Mouse (Mus musculus) G1E-ER4 (cell line): ENCODE results near the gene Atp6v1g3. TPM values are rescaled to one million over a fixed set of nuclear protein-coding genes. Genes with fewer than 3 reads are reported as not detected.

Experiments
- GATA1 ChIP-seq: IDR thresholded peaks from one replicate; pipeline ENCODE4 v1.8.0; 2012; ENCODE audit warnings: low read length, inconsistent platforms
- polyA plus RNA-seq: library from polyadenylated mRNA; stranded (reverse); fragments of >175 nt; gene quantifications from 2 replicates; pipeline ENCODE4 v1.2.3, GENCODE M21; 2012

Gene Atp6v1g3
- polyA plus RNA-seq, 1 experiment, result not detected

DNA sequence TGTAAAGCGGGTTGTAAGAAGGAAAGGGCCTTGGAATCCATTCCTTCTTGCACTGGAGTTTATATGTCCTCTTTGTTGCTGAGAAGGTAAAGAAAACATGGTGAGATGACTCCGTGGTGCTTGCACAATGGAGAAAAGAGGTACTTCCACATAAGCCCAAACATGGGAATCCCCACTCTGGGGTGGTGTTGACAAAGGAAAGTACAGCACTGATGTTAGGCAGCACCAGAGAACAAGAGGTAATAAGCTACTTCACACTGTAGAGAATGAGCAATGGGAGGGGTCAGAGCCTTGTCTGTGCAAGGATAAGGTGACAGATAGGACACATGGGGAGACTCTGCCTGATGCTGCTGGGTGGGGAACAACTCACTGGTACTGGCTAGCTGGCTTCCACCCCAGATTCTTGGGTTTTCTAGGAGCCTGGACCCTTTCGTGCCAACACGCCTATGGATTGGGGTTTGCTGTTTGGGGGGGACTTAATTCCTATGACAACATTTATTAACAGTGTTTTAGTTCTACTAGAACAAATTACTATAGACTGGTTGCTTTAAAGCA, 49.6 kb downstream of the Atp6v1g3 start:
- TF ChIP-seq GATA1, result no peak

DNA sequence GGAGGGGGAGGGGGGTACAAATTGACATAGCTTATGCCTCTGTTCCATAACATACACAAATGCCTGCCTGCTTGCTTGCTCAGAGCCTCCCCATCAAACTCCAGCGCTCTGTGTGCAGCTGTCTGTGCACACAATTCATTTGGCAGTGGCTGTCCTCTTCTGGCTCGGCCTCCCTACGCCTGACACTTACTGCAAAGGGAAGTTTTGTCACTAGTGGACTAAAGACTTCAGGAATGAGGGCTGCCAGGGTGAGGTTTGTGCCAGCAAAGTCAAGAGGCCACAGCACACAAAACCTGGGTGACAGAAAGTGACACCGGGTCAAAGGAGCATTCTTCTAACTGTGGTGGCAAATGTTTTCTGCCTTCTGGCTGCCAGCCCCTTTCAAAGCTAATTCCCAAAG, 52.6 kb downstream of the Atp6v1g3 start:
- no peak for TF ChIP-seq GATA1

DNA sequence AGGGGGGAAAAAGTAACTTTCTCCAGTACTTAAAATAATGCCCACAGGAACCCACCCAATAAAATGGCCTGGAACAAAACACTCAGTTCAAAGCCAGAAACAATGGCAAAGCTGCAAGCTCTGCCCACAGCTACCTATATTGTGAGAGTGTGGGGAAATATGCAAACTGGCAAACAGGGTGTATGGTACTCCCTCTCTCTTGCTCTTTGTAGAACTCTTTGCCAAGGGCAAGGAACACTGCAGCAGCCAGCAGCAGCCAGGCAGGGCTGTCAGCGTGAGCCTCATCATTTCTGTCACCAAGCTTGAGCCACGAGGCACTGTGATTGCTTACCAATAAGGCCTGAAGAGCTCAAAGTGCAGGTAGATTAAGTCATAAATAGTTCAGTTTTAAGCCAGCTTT, 53.0 kb downstream of the Atp6v1g3 start:
- no peak for TF ChIP-seq GATA1

DNA sequence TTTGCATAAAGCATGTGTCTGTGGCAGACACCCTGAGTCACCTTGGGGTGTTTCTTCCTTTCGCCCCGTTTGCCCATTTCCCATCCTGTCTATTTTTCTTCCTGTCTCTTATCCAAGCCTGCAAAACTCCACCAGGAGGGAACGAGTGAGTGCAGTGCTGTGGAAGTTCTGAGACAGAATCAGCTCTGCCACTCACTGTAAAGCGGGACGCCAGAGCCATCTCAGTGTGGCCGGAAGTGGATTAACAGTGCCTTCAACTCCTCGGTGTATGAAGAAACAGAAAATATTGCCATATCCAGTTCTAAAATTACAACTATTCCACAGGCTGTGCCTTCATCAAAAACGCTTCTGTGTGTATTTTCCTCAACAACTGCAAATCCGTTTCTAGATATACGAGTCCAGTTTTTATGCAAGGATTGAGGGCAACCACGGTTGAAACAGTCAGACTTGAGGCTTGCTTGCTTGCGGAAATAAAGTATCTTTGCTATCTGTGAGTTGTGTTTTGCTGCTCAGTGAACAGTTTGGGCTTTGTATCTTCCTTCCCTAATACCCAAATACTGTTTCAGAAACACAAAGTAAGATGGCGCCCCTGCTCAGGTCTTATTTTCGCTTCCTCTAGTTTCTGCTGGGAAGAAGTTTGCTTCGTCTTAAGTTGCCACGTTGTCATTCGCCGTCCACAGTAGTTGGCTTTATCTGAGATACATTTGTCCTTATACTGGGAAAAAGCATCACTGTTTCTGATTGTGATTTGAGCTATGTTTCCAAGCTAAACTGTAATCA, 54.1 kb downstream of the Atp6v1g3 start:
- TF ChIP-seq GATA1, result no peak

DNA sequence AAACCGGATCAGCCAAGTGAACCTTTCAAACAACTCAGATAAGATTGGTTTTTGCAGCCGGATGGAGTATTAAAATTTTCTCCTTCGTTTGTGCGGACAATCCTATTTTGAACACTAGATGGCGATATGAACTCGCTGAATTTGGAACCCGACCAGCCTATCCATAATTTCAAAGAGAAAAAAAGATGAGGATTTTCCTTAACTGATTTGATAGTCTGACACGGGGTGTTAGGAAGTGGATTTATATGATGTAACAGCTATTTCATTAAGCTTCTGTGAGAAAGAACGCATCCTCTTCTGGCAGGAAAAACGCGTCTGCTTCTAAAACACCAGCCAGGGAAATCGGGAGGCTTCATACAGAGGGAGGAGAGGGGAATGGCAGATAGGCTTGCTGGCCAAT, 54.8 kb downstream of the Atp6v1g3 start:
- no peak for TF ChIP-seq GATA1

DNA sequence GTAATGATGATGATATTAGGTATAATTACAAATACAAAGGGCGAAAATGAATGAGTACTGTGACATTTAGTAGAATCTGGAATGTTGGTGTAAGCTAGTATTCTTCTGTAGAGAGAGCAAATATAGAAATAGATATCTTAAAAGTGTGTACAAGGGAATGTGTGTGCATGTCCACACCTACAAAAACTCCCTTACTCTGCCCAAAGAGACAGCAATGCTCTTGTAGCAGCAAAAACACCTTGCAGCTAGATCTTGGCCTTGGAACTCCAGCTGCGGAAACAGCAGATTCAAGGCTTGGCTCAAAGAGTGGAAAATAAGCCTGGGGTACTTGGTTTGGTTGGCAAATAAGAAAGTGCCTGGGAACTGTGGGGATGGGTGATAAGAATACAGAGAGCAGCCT, 57.0 kb downstream of the Atp6v1g3 start:
- no peak for TF ChIP-seq GATA1

DNA sequence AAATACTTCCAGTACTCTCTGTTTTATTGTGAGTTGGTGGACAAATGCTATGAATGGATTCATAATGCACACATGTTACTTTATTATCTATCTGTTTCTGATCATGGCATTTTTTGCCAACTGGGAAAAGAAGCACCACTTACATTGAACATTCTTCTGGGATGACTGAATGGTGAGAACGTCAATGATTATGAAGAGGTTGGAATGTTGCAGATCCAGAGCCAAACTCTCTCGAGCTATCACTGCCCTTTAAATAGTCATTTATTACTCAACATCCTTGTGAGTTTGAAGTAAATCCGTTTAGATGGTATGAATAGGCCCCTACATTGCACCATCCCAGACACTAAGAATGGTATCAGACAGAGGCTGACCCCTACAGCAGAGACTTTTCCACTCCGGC, 58.1 kb downstream of the Atp6v1g3 start:
- TF ChIP-seq GATA1, result no peak

DNA sequence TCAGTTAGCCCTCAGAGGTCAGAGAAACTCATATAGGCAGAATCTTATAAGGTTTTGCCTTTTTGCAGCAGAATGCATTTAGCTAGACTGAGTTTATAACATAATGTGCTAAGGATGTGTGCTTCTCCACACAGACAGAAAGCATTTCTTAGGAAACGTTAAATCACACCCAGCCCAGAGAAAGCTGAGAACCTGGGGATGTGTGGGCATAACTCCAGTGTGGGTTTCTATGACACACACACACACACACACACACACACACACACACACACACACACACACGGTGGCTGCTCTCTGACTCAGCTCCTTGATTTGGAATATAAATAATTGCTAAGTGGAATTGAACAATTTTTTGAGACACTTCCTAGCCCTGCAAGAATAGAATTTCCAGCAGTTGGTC, 61.2 kb downstream of the Atp6v1g3 start:
- no peak for TF ChIP-seq GATA1

DNA sequence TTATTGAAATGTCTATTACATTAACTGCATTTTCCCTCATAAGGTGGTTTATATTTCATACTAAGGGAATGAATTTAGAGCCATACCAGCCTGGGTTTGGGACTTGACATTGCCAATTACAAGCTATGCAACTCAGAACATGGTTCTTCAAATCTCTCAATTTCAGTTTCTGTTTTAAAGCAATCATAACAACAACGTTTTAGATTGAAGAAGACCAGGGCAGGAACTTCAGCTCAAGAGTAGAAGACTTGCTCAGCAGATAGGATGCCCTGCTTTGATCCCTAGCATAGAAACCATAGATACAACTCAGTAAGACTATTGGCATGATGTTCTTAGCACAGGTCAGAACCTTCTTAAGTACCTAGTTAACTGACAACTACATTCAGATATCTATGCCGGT, 63.9 kb downstream of the Atp6v1g3 start:
- no peak for TF ChIP-seq GATA1

Other genes with a start within 250 kb of the Atp6v1g3 start
- not detected in 2 replicates for gene Ptprc, start 98.0 kb upstream of the Atp6v1g3 start, polyA plus RNA-seq